Mouse (Mus musculus) telencephalon, adult 2 months (tissue): ENCODE data around the gene Myl12a.
"Not testable (repeated sequence)": the region's sequence is repeated elsewhere in the genome, so short reads cannot be mapped to it uniquely, and the experiment has no call there.

Source experiments
- DNase-seq: peaks from one replicate; pipeline ENCODE4 v3.0.0-alpha.2; 2011; ENCODE audit warnings: low read depth, low spot score

The Myl12a gene

DNA sequence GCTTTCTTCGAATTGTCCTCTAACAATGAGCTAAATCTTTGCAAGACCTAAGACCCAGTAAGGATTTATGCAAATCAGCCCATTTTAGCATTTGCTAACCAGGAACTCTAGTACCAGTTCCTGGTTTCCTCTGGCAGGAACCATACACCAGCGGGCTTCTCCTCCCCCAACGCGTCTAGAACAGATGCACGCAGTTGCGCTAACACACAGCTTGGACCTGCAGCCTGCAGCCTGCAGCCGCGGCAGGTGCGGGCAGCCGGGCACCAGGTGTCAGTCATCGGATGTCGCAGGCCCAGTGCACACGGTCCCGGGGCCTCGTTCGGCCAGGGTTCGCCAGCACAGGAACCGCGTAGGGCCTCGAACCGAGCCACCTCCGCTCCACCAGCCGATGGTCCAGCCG lies 12.7 kb downstream of the Myl12a start:
- DNase-seq: peak; percentile 49

DNA sequence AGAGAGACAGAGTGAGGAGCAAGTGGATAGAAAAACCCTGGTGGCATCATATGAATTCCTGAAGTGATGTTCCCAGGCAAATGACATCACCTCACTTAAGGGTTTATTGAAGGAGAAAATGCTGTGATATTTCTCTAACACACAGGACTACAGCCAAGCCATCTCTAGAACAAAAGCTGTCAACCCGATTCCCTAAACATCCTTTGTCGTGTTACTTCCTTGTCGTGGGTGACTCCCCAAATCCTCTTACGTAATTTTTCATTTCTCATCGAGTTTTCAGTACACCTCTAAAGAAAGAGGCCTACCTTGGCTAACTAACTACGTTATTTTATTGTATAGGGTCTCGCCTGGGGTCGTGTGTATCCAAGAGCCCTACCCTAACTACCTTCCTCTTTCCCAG lies 13.2 kb downstream of the Myl12a start:
- DNase-seq: no peak

DNA sequence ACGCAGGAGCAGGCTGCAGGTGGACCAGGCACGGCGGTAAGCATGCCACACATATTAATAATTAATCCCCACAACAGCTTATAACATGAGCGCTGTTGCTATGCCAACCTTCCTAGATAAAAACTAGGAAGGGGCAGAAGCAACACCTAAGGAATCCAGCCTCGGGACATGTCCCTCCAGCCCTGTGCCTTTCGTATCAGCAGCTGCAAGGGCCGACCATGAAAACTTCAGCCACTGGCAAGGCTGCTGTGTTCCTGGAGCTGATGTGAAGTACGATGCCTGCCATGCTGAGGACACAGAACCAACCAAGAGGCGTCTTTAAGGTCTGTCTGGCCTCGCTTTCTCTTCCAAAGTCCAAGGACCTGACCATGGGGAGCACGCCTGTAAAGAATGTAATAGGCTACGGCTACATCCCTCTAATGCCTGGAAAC lies 14.3 kb downstream of the Myl12a start:
- no peak for DNase-seq

DNA sequence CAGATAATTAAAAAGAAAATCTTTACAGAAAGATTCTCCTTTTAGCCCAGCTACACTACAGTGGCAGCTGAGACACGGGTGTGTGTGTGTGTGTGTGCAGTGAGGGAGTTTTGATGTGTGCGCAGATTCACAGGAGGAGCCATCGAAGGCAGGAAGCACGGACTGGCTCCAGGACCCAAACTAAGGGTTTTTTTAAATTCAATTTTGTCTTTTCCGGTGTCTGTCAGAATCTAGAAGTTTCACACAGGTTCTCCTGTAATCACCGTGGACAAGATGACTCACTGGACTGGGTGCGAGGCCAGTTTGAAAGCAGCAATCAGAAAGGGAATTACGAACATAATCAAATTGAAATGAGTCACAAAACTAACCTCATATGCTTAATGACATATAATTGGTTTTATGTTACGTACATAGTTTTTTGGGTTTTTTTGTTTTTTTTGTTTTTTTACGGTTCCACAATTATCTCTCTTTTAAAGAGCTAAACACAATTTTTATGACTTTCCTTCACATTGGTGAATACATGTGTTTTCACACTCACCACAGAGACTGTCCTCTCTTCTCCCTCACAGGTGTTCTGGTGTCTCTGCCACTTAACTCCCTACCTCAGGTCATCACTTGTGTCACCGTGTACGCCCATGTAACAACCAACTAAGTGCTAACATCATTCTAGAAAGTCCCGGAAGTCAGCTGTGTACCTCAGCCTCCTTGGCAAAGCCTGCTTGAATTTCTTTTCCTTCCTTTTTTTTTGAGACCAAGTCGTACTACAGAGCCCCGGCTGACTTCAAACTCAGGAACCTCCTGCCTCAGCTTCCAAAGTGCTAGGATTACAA lies 15.6 kb downstream of the Myl12a start:
- no peak for DNase-seq

DNA sequence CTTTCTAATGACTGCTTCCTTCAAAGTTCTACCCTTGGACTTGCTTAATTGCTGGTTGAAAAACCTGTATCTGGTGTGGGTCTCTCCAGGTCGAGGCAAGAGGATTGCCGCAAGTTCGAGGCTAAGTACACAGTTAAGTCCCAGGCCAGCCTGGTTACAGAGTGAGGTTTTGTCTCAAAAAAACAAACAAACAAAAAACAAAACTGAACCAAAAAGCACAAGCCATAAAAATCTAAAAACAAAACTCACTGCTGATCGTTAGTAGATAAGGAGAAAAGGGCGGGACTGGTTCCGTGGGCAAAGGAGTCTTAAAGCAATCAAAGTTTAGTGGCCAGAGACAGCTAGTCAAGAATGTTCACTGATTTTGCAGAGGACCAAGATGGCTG lies 16.3 kb downstream of the Myl12a start:
- no peak for DNase-seq

DNA sequence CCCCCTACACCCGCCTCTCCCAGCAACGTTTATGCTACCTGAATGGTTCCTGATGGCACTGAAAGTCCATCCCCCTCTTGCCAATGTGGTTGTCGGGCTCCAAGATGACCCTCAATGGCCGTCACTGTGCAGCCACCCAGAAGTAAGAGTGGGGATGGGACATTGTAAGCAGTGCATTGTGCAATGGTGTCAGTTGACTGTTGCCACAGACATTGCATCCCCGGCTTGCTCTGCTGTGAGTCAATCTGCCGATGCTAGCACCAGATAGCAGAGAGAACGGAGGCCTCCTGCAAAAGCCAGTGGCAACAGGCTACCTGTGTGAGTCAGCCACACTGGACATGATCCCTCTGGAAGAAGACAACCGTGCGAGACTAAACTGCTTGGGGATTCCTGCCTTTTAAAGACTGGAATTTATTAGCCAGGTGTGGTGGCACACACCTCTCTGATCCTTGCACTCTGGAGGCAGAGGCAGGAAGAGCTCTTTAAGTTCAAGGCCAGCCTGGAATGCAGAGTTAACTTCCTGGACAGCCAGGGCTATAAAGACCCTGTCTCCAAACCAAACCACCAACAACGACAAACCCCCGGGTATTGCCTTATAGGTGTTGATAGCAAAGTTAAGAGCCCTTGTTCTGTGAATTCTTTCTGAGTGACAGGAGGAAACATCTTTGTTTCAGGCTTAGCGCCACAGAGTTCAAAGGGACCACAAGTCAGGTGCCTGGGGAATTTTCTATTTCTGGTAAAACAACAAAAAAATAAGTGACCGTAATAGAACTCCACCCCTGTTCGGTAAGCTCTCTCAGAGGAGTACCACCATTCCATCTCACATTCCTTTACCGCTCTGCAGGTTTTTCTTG lies 16.9 kb downstream of the Myl12a start:
- DNase-seq: no peak

DNA sequence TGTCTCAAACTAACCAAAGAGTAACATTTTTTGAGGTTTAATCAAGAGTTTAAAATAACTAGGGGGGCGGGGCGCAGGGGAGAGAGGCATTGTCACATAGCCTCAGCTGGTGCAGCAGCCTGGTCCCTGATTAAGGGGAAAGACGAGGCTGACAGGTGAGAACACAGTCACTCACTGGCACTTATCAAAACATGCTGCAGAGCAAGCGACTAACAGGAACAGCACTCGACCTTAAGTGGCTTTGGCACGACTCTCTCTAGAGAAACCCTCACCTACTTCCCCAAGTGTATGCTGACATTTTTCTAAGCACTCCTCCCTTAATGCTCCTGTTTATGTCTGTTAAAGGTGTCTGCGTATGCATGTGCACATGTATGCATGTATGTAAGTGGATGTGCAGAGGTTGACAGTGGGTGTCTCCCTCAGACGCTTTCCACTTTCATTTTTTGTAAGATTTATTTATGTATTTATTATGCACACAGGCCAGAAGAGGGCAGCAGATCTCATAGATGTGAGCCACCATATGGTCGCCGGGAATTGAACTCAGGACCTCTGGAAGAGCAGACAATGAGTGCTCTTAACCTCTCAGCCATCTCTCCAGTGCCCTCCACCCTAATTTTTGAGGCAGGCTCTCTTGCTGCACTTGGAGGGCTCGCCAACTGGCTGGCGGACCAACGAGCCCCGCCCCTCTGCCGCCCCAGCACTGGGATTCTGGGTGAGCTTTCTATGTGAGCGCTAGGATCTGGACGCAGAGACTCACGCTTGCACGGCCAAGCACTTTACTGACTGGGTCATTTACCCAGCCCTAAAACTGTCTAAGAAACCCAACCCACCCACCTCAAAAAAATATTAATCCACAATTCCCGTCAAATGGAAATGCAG lies 23.1 kb downstream of the Myl12a start:
- DNase-seq: no peak

DNA sequence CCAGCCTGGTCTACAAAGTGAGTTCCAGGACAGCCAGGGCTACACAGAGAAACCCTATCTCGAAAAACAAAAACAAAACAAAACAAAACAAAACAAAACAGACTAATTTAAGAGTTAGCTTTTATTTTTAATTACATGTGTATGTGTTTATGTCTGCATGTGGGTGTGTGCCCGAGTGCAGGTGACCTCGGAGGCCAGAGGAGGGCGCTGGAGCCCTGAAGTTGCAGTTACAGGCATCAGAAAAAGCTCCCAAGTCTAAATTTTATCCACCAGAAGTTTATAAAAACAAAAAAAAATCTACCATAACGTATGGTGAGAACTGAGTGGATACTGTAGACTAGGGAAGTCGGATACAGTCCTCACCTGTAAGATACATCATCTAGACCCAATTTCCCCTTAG lies 24.9 kb downstream of the Myl12a start:
- DNase-seq: no peak

DNA sequence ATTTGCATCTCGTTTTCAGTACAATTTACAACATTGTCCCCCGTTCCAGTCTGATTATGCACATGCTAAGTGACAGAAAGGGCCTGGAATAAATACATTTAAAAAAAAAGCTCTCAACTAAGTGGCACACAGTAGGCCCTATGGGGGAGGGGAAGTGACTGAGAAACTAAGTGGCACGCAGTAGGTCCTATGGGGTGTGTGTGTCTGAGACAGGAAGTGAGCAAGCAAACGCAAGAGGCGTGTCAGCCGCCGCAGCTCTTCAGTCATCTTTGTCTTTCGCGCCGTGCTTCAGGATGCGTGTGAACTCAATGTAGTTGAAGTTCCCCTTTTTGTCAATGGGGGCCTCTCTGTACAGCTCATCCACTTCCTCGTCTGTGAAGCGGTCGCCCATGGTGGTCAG lies 28.6 kb downstream of the Myl12a start:
- DNase-seq: not testable (repeated sequence)

DNA sequence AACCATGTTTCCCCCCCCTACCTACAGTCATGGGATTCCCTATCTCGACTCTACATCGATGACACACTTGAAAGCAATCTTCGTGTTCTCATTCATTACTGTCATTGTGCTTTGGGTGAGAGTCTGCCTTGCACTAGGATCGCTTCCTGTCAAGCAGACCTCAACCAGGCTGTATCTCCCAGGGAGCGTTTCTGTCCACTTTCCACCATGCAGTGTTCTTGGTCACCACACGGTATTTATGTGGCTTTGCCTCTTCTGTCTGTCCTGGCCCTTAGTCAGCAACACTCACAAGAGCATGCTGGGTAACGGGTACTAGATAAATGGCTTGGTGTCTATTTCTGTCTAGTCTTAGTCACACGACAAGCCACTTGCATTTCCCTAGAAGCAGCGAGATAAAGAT lies 29.3 kb downstream of the Myl12a start:
- no peak for DNase-seq

DNA sequence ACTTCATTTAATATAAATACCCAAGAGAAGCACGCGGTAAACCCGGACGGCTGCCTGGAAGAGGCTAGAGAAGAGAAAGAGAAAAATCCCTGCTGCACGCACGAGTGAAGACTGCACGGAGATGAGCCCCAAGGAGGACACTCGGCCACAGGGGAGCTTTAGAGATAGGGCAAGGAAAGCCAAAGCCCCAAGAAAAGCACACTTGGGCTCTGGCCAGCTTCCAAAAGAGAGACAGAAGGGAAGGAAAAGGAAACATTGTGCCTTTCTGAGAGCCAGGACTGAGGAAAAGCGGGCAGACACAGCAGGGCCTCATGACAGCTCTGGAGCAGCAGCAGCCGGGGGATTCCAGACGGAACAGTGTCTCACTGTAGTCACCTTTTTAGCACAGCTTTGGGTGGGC lies 31.5 kb downstream of the Myl12a start:
- DNase-seq: no peak

DNA sequence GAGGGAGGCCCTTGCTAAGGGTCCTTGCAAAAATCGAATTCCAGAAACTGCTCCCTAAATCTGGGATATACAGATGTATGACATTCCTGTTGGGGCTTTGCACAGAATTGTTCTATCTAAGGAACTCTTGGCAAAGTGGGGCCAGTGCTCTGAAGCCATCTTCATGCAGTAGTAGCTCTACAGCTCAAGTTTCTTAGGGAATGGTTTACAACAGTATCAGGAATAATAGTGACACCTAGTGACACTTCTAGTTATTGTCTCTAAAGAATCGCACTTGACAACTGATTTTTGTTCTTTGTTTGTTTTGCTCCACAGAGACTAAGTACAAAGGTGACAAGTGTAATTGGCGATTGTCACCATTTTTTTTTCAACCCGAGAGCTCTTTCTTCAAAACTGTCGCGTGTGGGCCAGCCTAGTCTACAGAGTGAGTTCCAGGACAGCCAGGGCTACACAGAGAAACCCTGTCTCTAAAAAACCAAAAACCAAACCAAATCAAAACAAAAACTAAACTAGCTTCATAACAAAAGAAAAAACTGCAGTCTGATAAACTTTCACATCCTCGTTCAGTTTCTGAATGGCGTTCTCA lies 34.0 kb downstream of the Myl12a start:
- peak; percentile 26 for DNase-seq

DNA sequence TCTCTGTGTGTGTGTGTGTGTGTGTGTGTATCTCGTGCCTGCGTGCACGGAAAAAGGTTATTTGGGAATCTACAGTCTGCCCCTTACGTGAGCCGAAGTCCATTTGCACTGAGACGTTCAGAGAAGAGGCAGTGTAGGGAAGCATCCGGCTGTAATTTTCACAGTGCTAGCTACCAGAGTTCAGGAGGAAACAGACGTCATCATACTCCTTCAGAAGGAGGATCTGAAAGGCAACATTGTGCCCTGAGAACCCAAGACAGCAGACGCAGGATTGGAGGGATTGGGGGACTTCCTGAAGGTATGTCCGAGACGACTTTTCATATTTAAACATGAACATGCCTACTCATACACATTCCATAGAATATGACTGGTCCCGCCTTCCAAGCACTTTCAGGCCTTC lies 35.0 kb downstream of the Myl12a start:
- no peak for DNase-seq

DNA sequence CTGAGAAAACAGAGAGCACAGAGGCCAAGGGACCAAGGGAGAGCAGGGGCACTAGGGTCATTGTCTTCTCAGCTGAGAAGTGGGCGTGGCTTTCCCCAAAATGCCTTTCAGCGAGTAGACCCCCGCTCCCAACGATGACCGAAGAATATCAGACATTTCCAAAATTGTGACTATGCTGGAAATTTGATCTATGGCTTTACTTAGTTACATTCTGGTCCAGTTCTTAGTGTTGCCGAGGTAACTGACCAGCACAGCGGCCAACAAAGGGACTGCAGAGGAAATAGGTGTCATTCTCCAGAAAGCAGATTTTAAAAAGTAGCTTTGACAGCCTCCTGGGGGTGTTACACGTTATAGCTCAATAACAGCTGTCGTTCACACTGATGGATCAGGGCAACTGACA lies 35.5 kb downstream of the Myl12a start:
- no peak for DNase-seq

DNA sequence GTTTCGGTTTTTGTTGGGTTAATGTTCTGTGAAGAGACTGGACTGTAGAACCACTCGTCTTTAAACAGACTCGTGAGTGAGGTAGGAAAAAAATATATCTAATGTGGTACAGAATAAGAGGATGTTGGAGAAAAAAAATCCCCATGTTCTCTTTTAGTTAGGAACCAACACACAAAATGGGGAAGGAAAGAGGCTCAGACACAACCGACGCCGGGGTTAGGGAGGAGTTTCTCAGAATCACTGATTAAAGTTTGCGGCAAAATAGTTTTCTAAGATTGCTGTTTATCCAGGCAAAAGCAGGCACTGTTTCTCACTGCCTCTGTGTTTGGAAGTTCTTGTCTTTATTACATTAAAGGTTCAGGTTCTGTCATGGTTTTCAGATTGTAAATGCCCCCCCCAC lies 36.6 kb downstream of the Myl12a start:
- no peak for DNase-seq

DNA sequence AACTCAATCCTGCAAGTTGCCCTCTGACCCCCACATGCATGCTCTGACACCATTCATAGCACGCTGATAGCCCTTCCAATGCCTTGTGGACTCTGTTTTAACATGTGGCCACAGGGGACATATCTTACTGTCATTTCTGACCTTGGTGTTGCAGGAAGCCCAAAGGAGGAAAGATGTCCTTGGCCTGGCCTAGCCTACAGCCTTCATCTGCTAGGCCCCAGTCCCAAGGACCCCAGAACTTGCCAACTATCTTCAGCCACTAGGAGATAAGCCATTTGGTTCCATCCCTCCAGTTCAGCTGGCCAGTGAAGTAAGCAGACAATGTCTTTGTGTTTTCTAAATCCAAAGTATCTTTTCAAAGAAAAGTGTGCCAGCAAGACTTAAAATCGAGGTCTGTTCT lies 37.4 kb downstream of the Myl12a start:
- DNase-seq: no peak

DNA sequence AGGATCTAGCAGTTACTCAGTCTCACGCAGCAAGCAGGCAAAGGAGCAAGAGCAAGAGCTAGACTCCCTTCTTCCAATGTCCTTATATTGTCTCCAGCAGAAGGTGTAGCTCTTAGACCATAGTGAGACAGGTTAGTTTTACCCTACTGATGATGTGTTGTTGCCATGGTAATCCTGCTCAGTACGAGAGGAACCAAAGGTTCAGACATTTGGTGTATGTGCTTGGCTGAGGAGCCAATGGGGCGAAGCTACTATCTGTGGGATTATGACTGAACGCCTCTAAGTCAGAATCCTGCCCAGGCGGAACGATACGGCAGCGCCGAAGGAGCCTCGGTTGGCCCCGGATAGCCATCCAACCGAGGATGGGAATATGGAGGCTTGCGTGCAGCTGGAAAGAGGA lies 39.1 kb downstream of the Myl12a start:
- DNase-seq: not testable (repeated sequence)

DNA sequence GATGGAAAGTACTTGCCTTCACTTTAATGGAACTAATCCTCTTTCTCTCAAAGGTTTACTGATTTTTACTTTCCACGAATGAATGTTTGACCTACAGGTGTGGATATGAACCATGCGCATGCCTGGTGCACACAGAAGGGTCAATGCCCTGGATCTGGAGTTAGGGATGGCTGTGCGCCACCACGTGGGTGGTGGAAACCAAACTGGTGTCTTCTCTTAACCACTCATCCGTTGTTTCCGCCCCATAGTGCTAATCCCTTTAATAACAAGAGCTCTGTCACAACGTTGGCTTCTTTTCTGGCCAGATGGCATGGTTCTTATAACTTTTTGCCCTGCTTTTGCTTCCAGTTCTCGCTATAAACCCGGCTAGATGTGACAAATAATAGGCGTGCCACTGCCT lies 51.4 kb downstream of the Myl12a start:
- no peak for DNase-seq

DNA sequence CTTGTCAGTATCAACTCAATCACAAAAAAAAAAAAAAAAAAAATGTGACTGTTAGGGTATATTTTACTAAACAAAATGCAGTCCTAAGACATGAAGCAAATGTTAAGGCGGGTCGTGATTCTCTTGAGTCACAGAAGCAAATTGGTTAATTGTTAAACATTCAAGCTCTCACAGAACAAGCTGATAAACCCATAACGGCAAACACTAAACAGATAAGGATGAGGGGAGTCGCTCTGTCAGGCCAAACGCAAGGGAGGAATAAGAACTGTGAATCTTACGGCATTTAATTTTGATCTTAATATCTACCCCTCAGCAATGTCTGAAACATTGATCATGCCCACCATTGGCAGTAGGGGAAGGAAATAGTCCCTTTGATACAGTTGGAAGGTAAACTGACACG lies 53.5 kb downstream of the Myl12a start:
- no peak for DNase-seq

DNA sequence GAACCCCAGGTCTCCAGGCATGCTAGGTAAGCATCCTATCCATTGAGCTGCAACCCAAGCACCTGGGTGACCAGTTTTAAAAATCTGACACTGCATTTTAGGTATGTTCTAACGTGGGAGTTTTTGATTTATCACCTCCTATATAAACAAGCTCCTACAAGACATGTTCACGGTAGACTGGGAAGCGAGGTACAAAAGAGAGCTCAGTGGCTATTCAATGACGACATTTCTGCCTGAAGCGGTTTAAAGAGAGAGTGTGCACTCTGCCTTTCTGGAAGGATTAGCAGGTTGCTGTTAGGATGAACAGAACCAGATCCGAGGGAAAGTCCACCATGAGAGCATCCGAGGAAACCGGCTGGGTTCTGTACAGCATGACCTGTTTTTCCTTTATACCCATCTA lies 54.0 kb downstream of the Myl12a start:
- no peak for DNase-seq

DNA sequence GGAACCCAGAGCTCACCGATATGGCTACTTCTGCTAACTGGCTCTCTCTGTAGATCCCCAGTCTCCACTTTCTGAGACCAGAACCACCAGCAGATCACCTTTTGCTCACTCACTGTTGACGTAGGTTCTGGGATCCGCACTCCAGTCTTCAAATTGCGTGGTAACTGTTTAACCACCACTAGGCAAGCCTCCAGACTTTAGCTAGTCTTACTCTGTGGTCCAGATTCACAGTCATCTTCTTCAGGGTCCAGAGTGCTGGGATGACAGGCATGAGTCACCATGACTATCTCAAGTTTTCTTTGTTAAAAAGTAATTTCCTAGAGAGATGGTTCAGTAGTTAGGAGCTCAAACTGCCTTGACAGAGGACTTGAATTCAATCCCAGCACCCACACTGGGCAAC lies 58.9 kb downstream of the Myl12a start:
- DNase-seq: no peak
